Mouse (Mus musculus) kidney, postnatal 0 days (tissue): Measurements from ENCODE around the gene 1700123O20Rik. TPM values are rescaled to one million over a fixed set of nuclear protein-coding genes. Genes with fewer than 3 reads are reported as not detected.

Source experiments
- ATAC-seq: fragments of 200-750 bp; cut with Nextera tagmentation; replicated peaks from 2 replicates; pipeline ENCODE4 v1.8.0; 2017; ENCODE audit warnings: low read depth, moderate number of reproducible peaks, moderate TSS enrichment, moderate library complexity; ENCODE audit not compliant: low FRiP score
- DNase-seq: peaks from one replicate; pipeline ENCODE4 v3.0.0-alpha.2; 2016; ENCODE audit warnings: low spot score
- H3K27ac ChIP-seq: fragments of 300-500 bp; sonication (generic); 2 replicates; pipeline ENCODE4 v1.5.1; 2014; ENCODE audit warnings: mild to moderate bottlenecking
- H3K27me3 ChIP-seq: fragments of 300-500 bp; sonication (generic); 2 replicates; pipeline ENCODE4 v1.6.1; 2014; ENCODE audit warnings: low read length, mixed read lengths; ENCODE audit not compliant: insufficient read depth
- H3K36me3 ChIP-seq: fragments of 300-500 bp; sonication (generic); 2 replicates; pipeline ENCODE4 v1.6.1; 2014; ENCODE audit warnings: low read length, mixed read lengths; ENCODE audit not compliant: insufficient read depth
- H3K4me1 ChIP-seq: fragments of 300-500 bp; sonication (generic); replicated peaks from 2 replicates; pipeline ENCODE4 v1.6.1; 2014; ENCODE audit warnings: antibody characterized with exemption, low read length, mixed read lengths; ENCODE audit not compliant: insufficient read depth
- H3K4me2 ChIP-seq: fragments of 300-500 bp; sonication (generic); 2 replicates; pipeline ENCODE4 v1.6.1; 2014; ENCODE audit warnings: mild to moderate bottlenecking, low read length, moderate library complexity, mixed read lengths
- H3K4me3 ChIP-seq: fragments of 300-500 bp; sonication (generic); replicated peaks from 2 replicates; pipeline ENCODE4 v1.5.1; 2014; ENCODE audit warnings: low read depth, low read length
- H3K9ac ChIP-seq: fragments of 300-500 bp; sonication (generic); 2 replicates; pipeline ENCODE4 v1.6.1; 2014; ENCODE audit warnings: low read depth, low read length
- H3K9me3 ChIP-seq: fragments of 300-500 bp; sonication (generic); replicated peaks from 2 replicates; pipeline ENCODE4 v1.6.1; 2016; ENCODE audit warnings: low read length, inconsistent platforms, mixed read lengths
- CTCF ChIP-seq: IDR thresholded peaks from 2 replicates; pipeline ENCODE4 v1.5.1; 2016; ENCODE audit warnings: antibody characterized with exemption, low read depth, mild to moderate bottlenecking, moderate library complexity
- WGBS: fragments of 180-500 bp; shearing (Covaris S2); extraction: QIAGEN DNeasy Blood & Tissue Kit; methylation state at CpG from one replicate; pipeline ENCODE4 v1.1.7; 2014; 5-methylcytosine and 5-hydroxymethylcytosine counted together
- polyA plus RNA-seq: library from polyadenylated mRNA; unstranded; fragments of >200 nt; fragmentation: Nextera tagmentation; extraction: Ambion mirVana; gene quantifications from 2 replicates; pipeline ENCODE4 v1.2.1, GENCODE M21; 2015

The 1700123O20Rik gene
- polyA plus RNA-seq, 1 experiment from 2014 or later = 102 TPM

GRCm38 (mm10) chr14:54669381-54669780 is 16.6 kb upstream of the 1700123O20Rik start:
- TF ChIP-seq CTCF = peak; percentile 78
- H3K4me2 ChIP-seq = no peak overlapping the region
- no peak overlapping the region for H3K9ac ChIP-seq
- no peaks in the 10 kb centered on the region for H3K27me3 ChIP-seq
- no peak overlapping the region for H3K4me3 ChIP-seq
- peaks cover 37% of the 10 kb centered on the region for H3K36me3 ChIP-seq
- no peak overlapping the region for H3K27ac ChIP-seq
- no peaks in the 10 kb centered on the region for H3K4me1 ChIP-seq
- 84% methylated on average over 4 of the region's 4 CpGs for WGBS
- DNase-seq = peak; percentile 33
- no peak for ATAC-seq
- no peaks in the 10 kb centered on the region for H3K9me3 ChIP-seq

- Histone ChIP-seq H3K27me3 (no peaks in the 10 kb centered on the region), H3K4me3 (no peak overlapping the region), H3K27ac (no peak overlapping the region), H3K4me1 (no peaks in the 10 kb centered on the region), H3K36me3 (peaks cover 36% of the 10 kb centered on the region), H3K9ac (no peak overlapping the region), H3K9me3 (no peaks in the 10 kb centered on the region), H3K4me2 (no peak overlapping the region)
- WGBS = 71% methylated on average over 2 of the region's 2 CpGs
- TF ChIP-seq CTCF = no peak
- no peak for ATAC-seq
- no peak for DNase-seq
These were observed 11.7 kb upstream of the 1700123O20Rik start for GRCm38 (mm10) chr14:54674317-54674716.

DNA sequence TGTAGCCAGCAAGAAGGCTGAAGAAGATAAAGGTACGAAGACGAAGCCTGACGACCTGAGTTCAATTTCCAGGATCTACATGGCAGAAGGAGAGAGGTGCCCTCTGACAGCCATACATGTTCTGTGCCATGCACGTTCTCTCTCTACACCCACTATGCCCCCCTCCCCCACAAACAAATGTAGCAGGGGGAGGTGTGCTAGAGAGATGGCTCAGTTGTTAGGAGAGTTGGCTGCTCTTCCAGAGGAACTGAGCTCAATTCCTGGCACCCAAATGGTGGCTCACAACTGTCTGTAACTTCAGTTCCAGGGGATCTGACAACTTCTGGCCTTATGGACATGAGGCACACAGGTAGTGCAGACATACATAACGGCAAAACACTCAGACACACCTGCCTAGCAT is 9.7 kb upstream of the 1700123O20Rik start:
- Histone ChIP-seq H3K9ac (no peak overlapping the region), H3K4me2 (no peak overlapping the region), H3K27me3 (no peaks in the 10 kb centered on the region), H3K9me3 (no peaks in the 10 kb centered on the region), H3K36me3 (peaks cover 37% of the 10 kb centered on the region), H3K27ac (no peak overlapping the region), H3K4me3 (no peak overlapping the region), H3K4me1 (no peaks in the 10 kb centered on the region)
- DNase-seq = no peak
- TF ChIP-seq CTCF = no peak
- no peak for ATAC-seq
- WGBS = 89% methylated on average over 5 of the region's 5 CpGs

DNA sequence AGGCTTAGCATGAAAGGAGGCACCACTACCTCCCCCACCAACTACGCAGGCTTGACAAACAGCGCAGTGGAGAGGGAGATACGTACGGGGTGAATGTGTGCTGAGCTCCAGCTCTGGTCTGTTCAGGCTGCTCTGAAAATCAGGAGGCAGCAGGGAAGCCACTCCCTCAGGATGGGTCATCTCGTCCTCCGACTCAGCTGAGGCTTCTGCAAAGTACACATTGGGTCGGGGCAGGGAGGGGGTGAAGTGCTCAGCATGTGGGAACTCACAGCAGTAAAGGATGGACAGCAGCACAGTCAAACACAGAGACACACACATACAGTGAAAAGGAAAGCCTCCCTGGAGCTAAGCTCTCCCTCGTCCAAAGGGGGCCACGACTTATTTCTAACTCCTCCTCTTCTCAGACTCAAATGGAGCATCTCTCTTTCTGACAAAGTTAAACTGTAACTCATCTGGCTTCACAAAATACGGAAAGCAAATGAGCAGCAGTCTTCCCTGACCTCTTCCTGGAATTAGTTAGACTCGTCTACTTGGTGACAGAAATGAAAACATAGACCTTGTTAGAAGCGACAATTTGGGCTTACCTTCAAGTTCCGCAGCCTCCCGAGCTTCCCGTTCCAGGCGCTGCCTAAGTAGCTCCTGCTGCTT is 7.2 kb upstream of the 1700123O20Rik start:
- H3K9ac ChIP-seq = no peak overlapping the region
- no peak for DNase-seq

GRCm38 (mm10) chr14:54682396-54682795 is 3.6 kb upstream of the 1700123O20Rik start:
- ATAC-seq (no peak), DNase-seq (no peak)
- H3K27me3 ChIP-seq = no peaks in the 10 kb centered on the region
- no peak overlapping the region for H3K27ac ChIP-seq
- 74% methylated on average over 3 of the region's 3 CpGs for WGBS
- H3K9me3 ChIP-seq = no peaks in the 10 kb centered on the region
- H3K4me3 ChIP-seq = no peak overlapping the region
- H3K9ac ChIP-seq = no peak overlapping the region
- H3K4me1 ChIP-seq = no peaks in the 10 kb centered on the region
- H3K36me3 ChIP-seq = peaks cover 16% of the 10 kb centered on the region
- no peak overlapping the region for H3K4me2 ChIP-seq
- no peak for TF ChIP-seq CTCF

More for the DNA sequence above, 7.2 kb upstream of the 1700123O20Rik start:
- Histone ChIP-seq H3K27me3 (no peaks in the 10 kb centered on the region), H3K36me3 (peaks cover 36% of the 10 kb centered on the region), H3K9me3 (no peaks in the 10 kb centered on the region), H3K27ac (no peak overlapping the region), H3K4me2 (no peak overlapping the region), H3K4me3 (no peak overlapping the region), H3K4me1 (no peaks in the 10 kb centered on the region)
- WGBS = 64% methylated on average over 16 of the region's 16 CpGs
- no peak for ATAC-seq
- TF ChIP-seq CTCF = no peak

GRCm38 (mm10) chr14:54685471-54685870 is 545 bp upstream of the 1700123O20Rik start:
- WGBS = 8% methylated on average over 8 of the region's 8 CpGs
- peak overlapping the region; percentile 92 for H3K9ac ChIP-seq
- H3K27ac ChIP-seq = peak overlapping the region; percentile 95; the same call in 1 of the 2 replicates
- H3K4me2 ChIP-seq = peak overlapping the region; percentile 82
- H3K4me3 ChIP-seq = peak overlapping the region; percentile 86
- H3K9me3 ChIP-seq = no peaks in the 10 kb centered on the region
- TF ChIP-seq CTCF = no peak
- H3K36me3 ChIP-seq = peaks cover 8% of the 10 kb centered on the region
- H3K27me3 ChIP-seq = no peaks in the 10 kb centered on the region
- DNase-seq (no peak), ATAC-seq (no peak)
- peaks cover 4% of the 10 kb centered on the region; the same call in 1 of the 2 replicates for H3K4me1 ChIP-seq
